Mouse (Mus musculus): Measurements from ENCODE around the gene Taar7d.
"Not testable (repeated sequence)": the region's sequence is repeated elsewhere in the genome, so short reads cannot be mapped to it uniquely, and the experiment has no call there.

The Taar7d gene

DNA sequence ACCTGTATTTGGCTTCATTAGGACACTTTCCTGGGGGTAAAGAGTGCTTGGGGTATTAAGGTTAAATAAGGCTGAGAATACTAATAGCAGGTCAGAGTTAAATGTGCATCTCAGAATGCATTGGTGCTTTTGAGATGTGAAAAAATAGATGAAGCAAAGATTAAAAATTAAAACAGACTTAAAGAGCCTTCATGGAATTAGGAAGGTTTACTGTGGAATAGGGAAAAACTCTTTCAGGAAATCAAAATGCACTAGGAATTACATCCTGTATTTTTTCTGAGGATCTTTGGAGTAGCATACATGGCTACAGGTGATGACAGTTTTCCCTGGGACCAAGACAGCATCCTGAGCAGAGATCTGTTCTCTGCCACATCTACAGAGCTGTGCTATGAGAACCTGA, at the start of gene Taar7d:
TSS of gene Taar7d (plus strand) at position 301 of the 400 bp plus-strand sequence.
- DNase-seq: no peak

GRCm38 (mm10) chr10:23977958-23978357, 49.1 kb upstream of the Taar7d start:
- no peak for DNase-seq

DNA sequence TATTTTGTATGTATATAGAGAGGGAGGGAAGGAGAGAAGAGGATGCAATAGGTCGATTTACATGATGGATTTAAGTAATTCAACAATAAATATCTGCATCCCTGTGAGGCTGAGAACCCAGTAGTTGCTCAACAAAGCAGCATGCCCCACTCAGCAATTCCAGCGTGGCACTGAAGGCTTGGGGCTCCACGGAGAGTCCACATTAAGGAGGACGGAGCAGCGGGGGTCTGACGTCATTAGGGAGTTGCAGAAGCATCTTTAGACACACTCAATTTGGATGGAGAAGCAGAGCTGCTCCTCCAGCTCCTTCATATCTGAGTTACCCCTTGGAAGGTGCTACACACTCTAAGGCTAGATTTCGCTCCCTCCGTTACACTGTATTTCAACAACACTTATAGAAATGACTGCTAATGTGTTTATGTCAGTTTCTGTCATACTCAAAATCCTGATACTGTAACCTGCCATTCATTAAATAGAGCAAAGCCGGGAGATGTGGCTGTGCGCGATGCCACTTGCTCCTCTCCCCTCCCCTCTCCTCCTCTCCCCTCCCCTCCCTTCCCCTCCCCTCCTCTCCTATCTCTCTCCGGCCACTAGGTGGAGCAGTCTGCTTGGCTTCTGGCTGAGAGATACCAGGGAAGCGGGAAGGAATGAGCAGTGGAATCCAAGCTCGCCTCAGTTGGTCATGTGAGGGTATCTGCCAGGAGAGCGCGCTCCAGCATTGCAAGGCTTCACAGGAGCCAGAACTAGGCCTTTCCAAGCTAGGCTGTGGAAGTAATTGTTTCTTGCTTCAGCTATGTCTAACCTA, 47.9 kb upstream of the Taar7d start:
- DNase-seq: peak; percentile 55

DNA sequence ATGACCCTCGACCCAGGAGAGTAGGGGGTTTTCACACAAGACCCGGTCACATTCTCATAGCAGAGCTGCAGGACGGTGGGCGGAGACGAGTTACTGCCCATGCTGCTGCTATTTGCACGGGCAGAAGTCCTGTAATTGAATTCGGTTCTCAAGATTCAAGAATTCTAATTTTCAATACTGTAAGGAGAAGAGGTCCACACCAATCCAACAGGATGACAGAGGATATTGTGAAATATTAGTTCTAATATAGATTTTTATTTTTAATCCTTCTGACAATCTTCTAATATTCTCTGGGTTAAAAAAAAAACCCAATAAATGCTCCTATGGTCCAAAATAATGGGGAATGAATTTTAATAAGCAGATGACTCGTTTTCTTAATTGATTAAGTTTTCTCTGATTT, 41.5 kb upstream of the Taar7d start, which contains the start of gene Taar6:
TSS of gene Taar6 (minus strand) at position 101 of the 400 bp plus-strand sequence.
- no peak for DNase-seq

DNA sequence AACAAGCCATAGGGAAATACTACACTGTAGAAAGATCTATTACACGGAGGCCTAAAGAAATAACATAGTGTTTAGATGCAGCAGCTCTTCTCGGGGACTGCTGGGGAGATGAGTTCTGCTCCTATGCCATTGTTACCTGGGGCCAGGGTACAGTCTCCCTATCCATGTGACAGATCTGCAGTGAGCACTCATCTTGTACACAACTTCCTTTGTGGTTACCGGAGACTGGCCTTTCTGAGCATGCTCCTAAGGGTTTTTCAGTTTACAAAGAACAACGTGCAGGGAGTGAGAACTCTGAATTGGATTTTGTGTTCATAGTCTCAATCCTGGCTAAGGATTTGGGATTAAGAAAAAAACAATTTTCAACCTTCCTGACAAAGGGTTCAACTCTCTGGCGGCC, 40.6 kb upstream of the Taar7d start:
- peak; percentile 6 for DNase-seq

DNA sequence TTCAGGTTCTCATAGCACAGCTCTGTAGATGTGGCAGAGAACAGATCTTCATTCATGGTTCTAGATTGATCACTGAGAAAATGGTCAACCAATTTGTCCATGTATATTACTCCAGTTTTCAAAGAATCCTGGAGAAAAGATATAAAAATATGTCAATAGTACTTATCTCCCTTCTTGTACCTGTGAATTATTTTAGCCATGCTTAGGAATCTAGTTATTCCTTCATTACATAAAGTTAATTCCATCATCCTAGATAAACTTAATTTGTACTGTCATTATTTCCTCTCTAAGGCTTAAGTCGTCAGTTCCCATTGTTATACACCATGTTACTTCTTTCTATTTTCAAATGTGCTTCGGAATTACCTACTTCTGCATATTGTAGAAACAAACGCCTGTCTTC, 33.6 kb upstream of the Taar7d start, which contains the start of gene Taar7a:
TSS of gene Taar7a (minus strand) at position 101 of the 400 bp plus-strand sequence.
- DNase-seq: no peak

GRCm38 (mm10) chr10:23999639-24000038, 27.4 kb upstream of the Taar7d start, which contains the start of gene Taar7b:
Gene Taar7b, plus strand, starts transcription at chr10:23999939.
- DNase-seq: no peak

DNA sequence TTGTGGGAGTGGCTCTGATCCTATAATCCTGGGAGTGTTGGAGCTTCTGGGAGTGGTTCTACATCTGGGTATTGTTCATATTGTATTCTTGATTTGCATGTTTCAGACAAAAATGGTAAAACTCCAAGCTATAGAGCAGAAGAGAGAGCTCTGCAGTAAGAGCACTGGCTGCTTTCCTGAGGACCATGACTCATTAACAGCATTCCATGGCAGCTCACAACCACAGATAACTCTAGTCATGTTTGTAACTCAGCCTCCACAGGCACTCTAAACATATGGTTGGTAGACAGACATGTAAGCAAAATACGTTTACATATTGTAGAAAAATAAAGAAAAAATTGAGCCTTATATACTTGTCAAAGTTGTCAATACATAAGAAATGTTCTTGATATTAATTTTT, 20.6 kb upstream of the Taar7d start:
- no peak for DNase-seq

DNA sequence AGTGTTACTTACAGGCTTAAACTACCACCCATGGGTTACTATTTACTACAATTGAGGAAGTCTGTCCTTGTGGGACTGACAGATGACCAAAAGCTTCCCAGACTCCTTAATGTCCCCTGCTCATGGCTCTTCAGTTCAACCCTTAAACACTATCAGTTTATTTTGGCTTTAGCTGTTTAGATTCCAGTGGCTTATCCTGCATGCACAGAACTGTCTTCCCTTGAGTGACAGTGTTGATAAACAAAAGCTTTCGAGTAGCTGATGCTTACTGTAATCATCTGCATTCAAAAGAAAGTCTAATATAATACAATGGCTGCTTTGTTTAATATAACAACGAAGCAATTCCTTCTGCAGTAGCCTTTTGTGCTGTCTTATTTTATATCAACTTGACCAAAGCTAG, 20.0 kb upstream of the Taar7d start:
- DNase-seq: no peak

GRCm38 (mm10) chr10:24008143-24008542, 18.9 kb upstream of the Taar7d start:
- no peak for DNase-seq

- DNase-seq: no peak
These were observed 4.3 kb downstream of the Taar7d start for GRCm38 (mm10) chr10:24031347-24031746.

DNA sequence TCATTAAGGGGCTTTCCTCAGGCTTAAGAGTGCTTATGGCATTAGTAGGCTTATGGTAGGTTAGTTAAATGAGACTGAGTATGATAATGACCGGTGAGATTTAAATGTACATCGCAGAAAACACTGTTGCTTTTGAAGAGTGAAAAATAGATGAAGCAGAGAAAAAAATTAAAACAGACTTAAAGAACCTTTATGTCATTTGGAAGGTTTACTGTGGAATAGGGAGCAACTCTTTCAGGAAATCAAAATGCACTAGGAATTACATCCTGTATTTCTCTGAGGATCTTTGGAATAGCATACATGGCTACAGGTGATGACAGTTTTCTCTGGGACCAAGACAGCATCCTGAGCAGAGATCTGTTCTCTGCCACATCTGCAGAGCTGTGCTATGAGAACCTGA, 10.3 kb downstream of the Taar7d start, which contains the start of gene Taar7e:
TSS of gene Taar7e (plus strand) at position 301 of the 400 bp plus-strand sequence.
- no peak for DNase-seq

DNA sequence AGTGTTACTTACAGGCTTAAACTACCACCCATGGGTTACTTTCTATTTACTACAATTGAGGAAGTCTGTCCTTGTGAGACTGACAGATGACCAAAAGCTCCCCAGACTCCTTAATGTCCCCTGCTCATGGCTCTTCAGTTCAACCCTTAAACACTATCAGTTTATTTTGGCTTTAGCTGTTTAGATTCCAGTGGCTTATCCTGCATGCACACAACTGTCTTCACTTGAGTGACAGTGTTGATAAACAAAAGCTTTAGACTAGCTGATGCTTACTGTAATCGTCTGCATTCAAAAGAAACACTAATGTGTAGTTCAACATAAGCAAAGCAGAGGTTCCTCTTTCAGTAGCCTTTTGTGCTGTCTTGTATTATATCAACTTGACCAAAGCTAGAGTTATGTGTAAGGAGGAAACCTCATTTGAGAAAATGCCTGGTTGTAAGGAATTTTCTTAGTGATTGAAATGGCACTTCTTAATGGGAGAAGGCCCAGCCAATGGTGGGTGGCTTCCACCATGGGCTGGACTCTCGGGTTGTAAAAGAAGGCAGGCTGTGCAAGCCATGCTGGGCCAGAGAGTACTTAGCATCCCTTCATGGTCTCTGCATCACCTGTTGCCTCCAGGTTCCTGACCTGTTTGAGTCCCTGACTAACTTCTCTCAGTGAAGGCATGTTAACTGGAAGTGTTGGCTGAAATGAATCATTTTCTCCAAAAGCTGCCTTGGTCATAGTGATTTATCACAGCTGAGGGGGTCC, 13.3 kb downstream of the Taar7d start:
- DNase-seq: no peak

DNA sequence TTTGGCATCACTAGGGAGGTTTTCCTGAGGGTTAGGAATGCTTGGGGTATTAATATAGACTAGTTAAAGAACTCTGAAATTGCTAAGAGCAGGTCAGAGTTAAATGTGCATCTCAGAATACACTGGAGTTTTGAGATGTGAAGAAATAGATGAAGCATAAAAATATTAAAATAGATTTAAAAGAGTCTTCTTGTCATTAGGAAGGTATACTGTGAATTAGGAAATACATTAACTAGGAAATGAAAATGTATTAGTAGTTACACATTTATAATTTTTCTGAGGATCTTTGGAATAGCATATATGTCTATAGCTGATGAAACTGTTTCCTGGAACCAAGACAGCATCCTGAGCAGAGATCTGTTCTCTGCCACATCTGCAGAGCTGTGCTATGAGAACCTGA, 22.2 kb downstream of the Taar7d start, which contains the start of gene Taar7f:
TSS of gene Taar7f (plus strand) at position 301 of the 400 bp plus-strand sequence.
- no peak for DNase-seq

- DNase-seq: no peak
These were observed 25.0 kb downstream of the Taar7d start for GRCm38 (mm10) chr10:24052039-24052438.

DNA sequence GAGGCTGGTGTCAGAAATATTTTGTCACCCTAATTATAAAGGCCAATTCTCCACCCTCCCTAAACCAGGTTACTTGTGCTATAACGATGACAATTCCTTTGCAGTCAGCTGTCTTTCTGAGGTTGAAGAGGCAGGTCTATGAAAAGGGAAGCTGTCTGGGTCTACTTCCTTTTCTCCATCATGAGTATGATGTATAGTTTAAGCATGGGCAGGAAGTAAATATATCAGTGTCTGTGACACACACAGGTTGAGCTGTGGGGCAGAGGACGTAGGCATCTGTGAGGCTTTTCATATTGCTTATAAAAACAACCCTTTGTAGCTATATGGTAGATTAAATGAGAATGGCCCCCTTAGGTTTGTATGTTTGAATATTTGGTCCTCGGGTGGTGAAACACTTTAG, 32.0 kb downstream of the Taar7d start:
- no peak for DNase-seq

- DNase-seq: not testable (repeated sequence)
These were observed 47.7 kb downstream of the Taar7d start for GRCm38 (mm10) chr10:24074751-24075150.

- not testable (repeated sequence) for DNase-seq
These were observed 49.2 kb downstream of the Taar7d start, which contains the start of gene Taar8a for GRCm38 (mm10) chr10:24076200-24076599. Gene Taar8a, plus strand, starts transcription at chr10:24076500.
